Mouse (Mus musculus): Measurements from ENCODE around the gene Il18rap. TPM values are rescaled to one million over a fixed set of nuclear protein-coding genes. Genes with fewer than 3 reads are reported as not detected.

The Il18rap gene
- total RNA-seq (2017): 129 to 500 TPM (median 141 TPM) in 3 replicates

DNA sequence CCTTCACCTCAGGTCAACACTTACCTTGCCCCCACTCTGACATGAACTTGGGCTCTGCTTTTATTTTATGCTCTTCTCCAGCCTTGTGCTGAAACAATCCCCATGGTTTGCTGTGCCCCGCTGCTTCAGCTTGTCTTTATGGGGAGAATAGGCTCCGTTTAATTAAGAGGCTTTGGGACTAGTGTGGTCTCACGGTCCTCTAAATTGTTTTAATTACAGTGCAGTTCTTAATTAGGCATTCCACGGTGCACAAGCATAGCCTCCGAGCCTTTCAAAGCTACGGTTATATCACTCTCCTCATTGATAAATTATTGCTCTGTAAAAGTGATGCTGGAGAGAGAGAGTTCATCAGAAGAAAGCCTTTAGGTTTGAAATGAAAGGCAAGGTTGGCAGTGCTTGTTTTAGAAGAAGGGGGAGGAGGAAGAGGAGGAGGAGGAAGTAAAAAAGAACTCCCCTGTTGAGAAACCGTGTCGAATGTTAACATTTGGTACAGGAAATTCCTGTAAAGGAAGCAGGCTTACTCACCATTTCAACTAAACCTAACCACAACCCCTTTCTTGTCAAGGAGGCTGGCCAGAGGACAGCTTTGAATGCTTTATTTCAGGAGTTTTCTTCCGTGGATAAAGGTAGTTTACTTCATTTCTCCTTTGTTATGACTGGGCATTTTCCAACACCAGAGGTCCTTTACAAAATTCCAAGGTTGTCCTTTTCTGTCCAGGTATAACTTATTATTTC is at the start of gene Il18rap:
Il18rap (plus strand) TSS at position 512 of the 735 bp plus-strand sequence.
- peak; percentile 66 for ATAC-seq (replicated peaks; ENCODE audit: insufficient number of reproducible peaks, low FRiP score, low TSS enrichment, poor library complexity, severe bottlenecking)

DNA sequence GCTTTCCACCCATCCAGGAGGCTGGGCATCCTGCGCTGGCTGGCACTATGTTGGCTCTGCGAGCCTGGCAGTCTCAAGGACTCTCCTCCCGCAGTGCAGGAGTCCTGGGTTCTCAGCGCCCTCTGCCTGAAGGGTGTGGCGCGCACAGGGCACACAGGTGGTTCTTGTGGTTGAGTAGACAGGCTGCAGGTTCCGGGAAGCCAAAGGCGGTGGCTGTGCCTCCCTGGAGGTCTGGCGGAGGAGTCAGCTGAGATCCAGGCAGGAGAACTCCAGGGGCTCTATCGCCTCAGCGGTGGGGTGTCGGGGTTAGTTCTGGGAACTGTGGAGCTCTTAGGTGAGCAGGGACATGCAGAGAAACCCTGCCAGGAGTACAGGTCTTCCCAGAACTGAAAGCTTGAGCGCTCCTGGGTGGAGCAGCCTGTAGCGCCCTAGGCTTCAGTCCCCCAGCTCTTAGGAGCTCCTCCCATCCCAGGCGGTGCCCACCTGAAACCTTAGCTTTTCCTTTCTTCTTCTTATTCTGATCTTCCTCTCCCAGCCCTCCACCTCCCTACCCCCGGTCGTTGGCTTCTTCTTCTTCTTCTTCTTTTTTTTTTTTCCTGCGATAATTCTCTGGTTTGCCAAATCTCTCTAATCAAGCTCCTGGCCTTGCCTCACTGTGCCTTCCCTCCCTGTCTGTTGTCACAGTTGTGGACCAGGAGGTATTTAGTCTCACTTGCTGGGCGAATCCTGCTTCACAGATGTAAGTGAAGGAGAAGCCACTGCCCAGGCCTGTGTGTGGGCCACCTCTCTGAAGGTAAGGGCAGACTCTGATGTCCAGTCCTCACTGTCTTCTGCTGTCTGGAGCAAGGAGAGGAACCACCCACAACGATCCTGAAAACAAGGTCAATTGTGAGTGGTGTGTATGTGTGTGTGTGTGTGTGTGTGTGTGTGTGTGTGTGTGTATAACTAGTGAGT is 49.4 kb upstream of the Il18rap start, which contains the start of gene Il18r1:
Il18r1 (plus strand) TSS at position 76 of the 954 bp plus-strand sequence.
- ATAC-seq (replicated peaks; ENCODE audit: insufficient number of reproducible peaks, low FRiP score, low TSS enrichment, poor library complexity, severe bottlenecking): peak; percentile 34; the same call in 1 of the 2 replicates

DNA sequence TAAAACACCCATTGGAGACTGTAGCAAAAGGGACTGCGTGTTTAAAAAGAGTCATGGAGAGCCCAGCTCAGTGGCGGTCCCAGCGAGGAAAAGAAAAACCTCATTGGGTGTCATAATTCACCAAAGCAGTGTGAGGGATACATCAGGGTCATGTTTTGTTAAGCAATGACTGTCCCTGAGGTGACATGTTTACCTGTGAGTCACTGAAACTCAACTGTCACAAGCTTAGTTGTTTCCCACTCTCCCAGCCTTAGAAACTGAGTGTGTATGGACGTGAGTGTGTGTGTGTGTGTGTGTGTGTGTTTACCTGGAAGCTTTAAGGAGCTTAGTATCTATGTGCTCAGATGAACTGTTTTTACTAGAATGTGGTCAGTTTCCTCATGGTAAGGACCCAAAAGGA is 47.9 kb upstream of the Il18rap start:
- ATAC-seq (replicated peaks; ENCODE audit: insufficient number of reproducible peaks, low FRiP score, low TSS enrichment, poor library complexity, severe bottlenecking): no peak

DNA sequence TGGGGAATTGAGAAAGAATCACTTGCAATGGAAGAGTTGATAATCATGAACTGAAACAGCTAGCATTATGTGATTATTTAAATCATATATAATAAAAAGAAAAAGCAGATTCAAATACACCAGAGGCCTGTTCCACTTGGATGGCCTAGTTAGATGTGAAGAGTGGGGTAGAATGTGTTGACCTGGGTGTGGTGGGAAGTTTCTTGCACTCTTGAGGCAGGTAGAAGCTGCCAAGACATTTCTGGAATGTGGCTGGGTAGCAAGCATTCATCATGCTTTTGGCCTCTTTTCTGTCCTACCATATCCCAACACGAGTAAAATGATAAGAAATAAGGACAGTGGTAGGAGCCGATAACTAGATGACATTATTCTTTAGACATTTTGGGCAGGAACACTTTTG is 46.4 kb upstream of the Il18rap start:
- ATAC-seq (replicated peaks; ENCODE audit: insufficient number of reproducible peaks, low FRiP score, low TSS enrichment, poor library complexity, severe bottlenecking): no peak

DNA sequence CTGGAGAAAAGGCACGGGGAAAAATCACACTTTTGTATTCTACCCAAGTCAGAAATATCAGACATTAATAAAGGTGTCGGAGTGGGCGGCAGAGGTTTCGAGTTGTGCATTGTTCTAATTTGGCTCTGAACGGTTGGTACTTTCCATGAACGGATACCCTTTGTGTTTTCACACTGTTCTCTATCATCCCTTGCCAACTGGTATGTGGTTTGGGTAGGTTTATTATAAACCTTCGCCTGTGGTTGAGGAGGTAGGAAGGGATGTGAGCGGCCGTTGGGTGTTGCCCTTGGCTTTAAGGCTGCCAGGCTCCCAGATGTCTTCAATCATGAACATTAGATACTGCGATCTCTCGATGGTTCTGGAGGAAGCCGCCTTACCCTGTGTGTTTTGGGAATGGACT is 45.3 kb upstream of the Il18rap start:
- peak; percentile 49 for ATAC-seq (replicated peaks; ENCODE audit: insufficient number of reproducible peaks, low FRiP score, low TSS enrichment, poor library complexity, severe bottlenecking)

DNA sequence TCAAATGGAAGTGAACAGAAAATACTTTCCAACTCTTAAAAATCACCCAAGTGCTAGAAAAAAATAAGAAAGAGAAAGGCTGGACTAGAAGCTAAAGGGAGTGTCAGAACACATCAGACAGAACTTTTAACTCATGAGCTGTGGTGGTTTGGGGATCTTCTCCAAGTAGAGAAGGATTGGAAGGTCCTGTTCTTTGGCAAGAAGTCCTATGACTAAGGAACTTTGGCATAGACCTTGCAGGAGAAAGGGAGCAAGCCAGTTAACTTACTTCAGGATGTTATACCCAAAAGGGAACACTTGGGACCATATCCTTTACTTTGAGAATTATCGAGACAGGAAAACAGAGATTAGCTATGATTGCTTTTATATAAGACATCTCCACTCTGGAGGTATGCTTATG is 42.8 kb upstream of the Il18rap start:
- ATAC-seq (replicated peaks; ENCODE audit: insufficient number of reproducible peaks, low FRiP score, low TSS enrichment, poor library complexity, severe bottlenecking): no peak

DNA sequence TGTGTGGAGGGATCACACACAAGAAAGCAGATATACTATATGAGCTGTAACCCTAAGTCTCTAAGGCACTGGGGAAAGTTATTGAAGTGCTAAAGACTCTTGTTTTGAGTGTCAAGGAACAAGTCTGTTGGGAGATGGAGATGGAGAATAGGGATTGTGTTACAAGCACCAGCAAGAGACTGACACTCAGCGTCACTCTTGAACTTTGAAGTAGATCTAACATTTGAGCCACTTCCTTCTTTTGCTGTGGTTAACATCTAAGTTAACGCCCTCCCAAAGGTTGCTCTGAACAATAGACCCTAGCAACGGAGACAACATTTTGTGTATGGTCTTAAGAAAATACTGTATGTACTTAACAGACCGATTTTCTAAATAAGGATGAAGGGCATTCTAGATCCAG is 41.5 kb upstream of the Il18rap start:
- peak; percentile 89 for ATAC-seq (replicated peaks; ENCODE audit: insufficient number of reproducible peaks, low FRiP score, low TSS enrichment, poor library complexity, severe bottlenecking)

DNA sequence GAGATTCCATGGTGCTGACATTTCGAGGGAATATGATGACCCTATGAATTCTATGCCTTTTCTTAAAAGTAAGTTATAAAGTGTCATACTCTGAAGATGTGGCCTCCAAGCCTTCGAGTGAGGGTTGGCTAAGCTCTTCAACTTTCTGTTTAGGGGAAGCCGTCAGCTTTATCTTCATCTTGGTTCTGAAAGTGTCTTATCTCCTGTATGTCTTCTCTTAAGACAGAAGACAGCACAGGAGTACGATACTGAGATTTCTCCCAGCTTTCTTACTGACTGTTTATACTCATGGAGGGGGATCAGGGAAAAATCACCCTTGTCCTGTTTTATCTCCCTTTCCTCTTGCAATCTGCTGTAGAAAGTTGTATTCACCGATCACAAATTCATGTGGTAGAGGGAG is 40.8 kb upstream of the Il18rap start:
- no peak for ATAC-seq (replicated peaks; ENCODE audit: insufficient number of reproducible peaks, low FRiP score, low TSS enrichment, poor library complexity, severe bottlenecking)

DNA sequence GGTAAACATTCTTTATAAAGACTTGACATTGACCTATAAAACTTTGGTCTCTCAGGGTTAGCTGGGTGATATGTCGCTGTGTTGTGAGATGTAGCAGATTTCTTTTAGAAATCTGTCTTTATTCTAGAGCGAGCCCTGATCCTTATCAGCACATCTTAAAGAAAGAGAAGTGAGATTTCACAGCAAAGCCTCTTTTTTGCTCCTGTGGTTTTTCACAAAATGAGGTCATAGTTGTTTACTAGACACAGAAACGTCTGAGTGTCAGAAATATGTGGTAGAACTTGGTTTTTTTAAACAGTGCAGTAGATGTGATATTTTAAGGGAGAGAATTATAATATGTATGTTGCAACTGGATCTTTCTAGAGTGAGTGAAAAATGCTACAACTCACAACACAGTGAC is 39.5 kb upstream of the Il18rap start:
- peak; percentile 49 for ATAC-seq (replicated peaks; ENCODE audit: insufficient number of reproducible peaks, low FRiP score, low TSS enrichment, poor library complexity, severe bottlenecking)

DNA sequence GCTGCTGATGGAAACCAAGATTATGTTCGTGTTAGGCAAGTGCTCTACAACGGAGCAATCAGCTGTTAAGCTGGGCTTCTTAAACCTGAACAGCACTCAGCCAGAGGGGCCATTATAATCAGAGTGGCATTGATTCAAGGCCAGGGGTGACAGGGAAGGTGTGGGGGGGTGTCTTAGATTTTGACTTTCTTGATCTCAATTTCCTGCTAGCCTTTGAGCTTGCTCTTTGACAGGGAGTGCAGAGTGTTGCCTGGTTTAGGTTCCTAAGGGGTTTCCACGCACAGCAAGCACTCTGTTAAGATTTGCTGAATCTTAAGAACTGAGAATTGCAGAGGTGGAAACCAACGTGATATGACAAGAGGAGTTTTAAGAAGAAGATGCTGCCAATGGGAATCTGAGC is 38.4 kb upstream of the Il18rap start:
- no peak for ATAC-seq (replicated peaks; ENCODE audit: insufficient number of reproducible peaks, low FRiP score, low TSS enrichment, poor library complexity, severe bottlenecking)

DNA sequence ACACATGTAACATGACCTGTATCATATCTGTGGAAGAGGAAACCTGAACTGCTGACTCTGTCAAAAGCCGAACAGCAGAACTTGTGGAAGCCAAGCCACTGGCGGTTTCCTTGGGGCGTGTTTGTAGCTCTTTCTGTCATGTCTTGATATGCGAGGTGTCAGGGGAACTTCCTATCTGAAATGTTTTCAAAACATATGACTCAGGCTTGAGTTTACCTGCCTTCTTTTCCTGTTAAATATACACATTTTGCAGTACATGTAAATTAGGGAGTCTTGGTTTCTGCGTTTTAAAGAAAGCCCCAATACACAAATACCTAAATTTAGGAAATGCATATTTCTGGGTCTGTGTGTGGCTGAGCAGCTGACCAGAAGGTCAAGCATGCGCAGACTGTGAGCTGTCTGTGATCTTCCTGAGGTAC is 35.6 kb upstream of the Il18rap start:
- ATAC-seq (replicated peaks; ENCODE audit: insufficient number of reproducible peaks, low FRiP score, low TSS enrichment, poor library complexity, severe bottlenecking): peak; percentile 36; the same call in 1 of the 2 replicates

DNA sequence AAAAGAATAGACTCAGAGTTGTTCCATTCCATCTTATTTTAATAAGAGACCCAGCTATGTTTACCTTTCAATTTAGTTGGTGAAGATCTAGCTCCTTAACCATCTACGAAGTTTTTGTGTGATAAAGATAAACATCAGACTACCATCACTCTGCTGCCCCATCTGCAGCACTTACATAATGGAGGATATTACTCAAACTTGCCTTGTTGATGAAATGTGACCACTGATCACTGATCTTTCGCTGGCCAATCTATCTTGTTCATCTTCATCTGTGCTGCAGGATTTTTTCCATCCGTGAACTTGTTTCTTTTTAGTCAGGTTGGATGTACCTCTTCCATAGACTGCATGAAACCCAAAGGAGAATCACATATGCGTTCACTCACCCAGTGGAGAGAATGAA is 20.6 kb upstream of the Il18rap start:
- ATAC-seq (replicated peaks; ENCODE audit: insufficient number of reproducible peaks, low FRiP score, low TSS enrichment, poor library complexity, severe bottlenecking): no peak

DNA sequence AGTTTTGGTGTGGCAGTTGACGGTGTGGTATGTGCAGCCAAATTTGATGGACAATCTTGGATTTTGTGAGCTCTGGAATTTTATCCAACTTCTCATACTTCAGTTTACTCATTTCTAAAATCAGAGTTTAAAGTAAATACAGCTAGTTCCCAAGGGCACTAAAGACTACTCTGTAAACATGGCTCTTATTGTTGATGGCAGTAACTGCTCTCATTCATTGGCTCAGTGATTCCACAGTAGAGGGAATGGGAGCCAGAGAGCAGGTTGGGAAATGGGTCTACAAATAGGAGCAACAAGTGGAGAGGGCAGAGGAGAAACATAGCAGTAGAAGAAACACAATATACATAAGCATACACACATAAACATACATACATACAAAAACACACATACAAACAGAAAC is 15.5 kb upstream of the Il18rap start:
- ATAC-seq (replicated peaks; ENCODE audit: insufficient number of reproducible peaks, low FRiP score, low TSS enrichment, poor library complexity, severe bottlenecking): no peak

DNA sequence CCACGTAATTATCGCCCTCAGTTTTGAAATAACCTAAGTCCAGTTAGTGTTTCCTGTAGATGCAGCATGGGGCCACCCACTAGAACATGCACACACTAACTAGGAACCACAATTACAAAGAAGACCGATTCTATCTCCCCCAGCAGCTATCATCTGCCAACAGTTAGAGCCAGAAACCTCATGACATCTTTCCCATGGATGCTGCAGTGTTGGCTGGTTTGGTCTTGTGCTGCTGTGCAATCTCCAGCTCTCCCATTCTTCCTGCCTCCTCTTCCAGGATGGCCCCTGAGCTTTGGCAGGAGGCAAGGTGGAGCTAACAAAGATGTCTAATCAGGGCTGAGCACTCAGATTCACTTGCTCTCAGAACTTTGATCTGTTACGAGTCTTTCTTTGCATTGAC is 14.0 kb upstream of the Il18rap start:
- ATAC-seq (replicated peaks; ENCODE audit: insufficient number of reproducible peaks, low FRiP score, low TSS enrichment, poor library complexity, severe bottlenecking): 0 out of 2 replicates have a peak, but pooled peaks have one; percentile 14

DNA sequence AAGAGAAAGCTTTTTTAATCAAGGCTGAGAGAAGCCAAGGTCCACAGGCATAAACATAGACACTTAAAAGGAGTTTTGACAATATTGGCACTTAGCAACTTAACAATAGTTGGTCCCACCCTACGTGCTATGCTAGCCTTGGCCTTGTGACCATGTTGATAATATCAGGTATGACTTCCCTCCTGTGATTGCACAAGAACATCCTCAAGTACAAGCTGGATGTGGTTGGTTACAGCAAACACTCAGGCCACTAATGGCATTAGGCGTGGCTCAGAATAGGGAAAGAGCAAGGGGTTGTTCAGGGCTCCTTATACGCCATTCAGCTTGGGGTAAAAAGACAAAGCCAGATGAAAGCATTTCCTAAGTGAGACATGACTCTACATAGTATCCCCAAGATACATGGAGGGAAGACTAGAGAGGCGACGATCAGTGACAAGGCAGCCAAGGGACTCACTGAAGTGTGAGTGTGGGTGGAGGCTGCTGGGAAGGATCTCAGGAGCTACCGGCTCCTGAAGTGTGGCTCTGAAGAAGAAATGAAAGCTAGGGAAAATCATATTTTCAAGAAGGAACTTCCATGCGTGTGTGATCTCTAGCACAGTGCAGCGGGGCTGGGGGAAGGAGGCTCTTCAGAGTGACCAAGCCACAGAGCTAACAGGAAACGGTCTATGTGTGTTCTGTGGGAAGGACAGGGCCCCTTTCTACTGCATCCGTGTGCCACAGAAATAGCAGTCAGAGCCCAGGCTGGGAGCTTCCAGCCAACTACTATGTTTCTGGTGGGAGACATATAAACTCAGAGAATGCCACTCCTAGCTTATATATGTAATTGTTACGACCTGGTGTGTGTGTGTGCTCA is 13.4 kb upstream of the Il18rap start:
- ATAC-seq (replicated peaks; ENCODE audit: insufficient number of reproducible peaks, low FRiP score, low TSS enrichment, poor library complexity, severe bottlenecking): peak; percentile 74

DNA sequence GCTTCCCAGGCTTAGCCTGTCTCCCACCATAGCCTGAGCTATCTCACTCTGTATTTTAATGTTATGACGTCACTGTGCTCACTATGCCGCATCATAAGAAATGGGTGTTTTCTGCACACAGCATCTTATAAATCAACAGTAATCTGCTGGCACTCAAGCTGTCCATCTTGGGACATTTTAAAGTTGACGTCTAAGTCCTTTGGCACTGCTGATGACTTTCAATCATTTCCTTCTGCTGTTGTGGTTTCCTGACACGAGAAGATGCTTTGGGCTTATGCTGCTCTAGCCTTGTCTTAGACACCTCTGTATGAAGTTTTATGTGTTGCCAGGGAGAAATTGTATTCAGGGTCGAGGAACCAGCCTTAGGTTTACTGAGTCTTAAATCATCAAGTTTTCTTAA is 10.6 kb upstream of the Il18rap start:
- ATAC-seq (replicated peaks; ENCODE audit: insufficient number of reproducible peaks, low FRiP score, low TSS enrichment, poor library complexity, severe bottlenecking): no peak

DNA sequence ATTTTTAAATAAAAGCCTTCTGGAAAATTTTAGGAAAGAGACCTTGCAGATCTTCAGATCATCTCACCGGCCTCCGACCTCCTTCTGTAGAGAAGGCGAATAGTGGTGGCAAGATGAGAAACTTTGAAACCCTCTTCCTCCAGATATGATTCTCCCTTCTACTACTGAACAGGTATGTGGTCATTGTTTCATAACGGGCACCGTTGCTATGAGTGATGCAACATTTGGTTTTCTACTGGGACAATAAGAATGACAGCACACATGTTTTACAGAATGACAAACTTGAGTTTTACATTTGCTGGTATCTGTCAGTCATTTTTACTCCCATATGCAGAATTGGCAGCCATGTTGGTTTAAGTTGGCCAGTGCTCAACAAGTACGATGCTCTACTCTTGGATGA is 1.2 kb downstream of the Il18rap start:
- ATAC-seq (replicated peaks; ENCODE audit: insufficient number of reproducible peaks, low FRiP score, low TSS enrichment, poor library complexity, severe bottlenecking): no peak

DNA sequence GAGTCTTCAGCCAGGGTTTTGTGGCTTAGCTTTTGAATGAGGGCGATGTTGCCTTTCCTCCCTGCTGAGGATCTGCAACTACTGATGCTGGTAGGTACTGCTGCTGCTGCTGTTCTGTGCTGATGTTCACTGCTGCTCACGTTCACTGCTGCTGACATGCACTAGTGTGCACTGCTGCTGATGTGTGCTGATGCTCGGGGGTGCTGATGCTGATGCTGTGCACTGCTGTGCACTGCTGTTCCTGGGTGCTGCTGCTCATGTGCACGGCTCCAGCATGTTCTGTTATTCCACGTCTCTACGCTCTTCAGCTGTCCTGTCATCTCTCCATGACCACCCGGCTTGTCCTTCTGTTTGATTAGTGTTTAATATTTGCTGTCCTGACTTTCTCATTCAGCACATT is 7.8 kb downstream of the Il18rap start:
- no peak for ATAC-seq (replicated peaks; ENCODE audit: insufficient number of reproducible peaks, low FRiP score, low TSS enrichment, poor library complexity, severe bottlenecking)
